Mouse (Mus musculus): ENCODE results near the gene Maml2.

DNA sequence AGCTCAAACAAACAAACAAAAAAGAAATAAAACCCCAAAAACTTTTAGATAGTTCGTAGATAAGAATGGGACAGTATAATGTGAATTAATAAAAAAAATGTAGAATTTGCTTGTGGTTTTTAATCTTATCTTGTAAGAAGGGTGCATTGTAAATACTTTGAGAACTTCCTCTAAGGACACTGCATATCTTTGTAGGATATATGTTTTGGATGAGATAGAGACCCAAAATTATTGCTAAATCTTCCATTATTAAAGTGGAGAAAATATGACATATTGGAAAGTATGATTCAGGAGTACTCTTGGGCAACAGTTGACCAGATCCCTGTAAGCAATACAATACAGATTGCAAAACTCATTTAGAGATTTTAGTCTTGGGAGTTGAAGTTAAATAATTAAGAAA, 24.5 kb upstream of the Maml2 start:
- TF ChIP-seq CTCF (IDR thresholded peaks at IDR 0.05; ENCODE audit: extremely low read depth, insufficient read depth, low read length) (no peak), POLR2A (IDR thresholded peaks at IDR 0.05; ENCODE audit: extremely low read depth, insufficient read depth, low read length) (no peak)

All from cortical plate, adult 2 months (tissue).